Mouse (Mus musculus): ENCODE measurements around the gene Angel1. TPM values are rescaled to one million over a fixed set of nuclear protein-coding genes. Genes with fewer than 3 reads are reported as not detected.

The Angel1 gene
- polyA plus RNA-seq, 1 experiment from 2014 or later, result 10.6 TPM

GRCm38 (mm10) chr12:86702690-86703089 is 23.6 kb downstream of the Angel1 start:
- H3K9me3 ChIP-seq (replicated peaks), result no peaks in the 10 kb centered on the region; the same call in 1 of the 2 replicates
- no peak overlapping the region for H3K27ac ChIP-seq (ENCODE audit: poor library complexity, severe bottlenecking)
- H3K27me3 ChIP-seq (replicated peaks), result no peaks in the 10 kb centered on the region
- WGBS, result 86% methylated on average over 3 of the region's 3 CpGs
- no peak overlapping the region for H3K4me2 ChIP-seq
- no peak overlapping the region for H3K4me3 ChIP-seq
- H3K9ac ChIP-seq, result no peak overlapping the region
- ATAC-seq (ENCODE audit: insufficient number of reproducible peaks, low FRiP score), result no peak
- H3K36me3 ChIP-seq, result peaks cover 22% of the 10 kb centered on the region
- peaks cover 23% of the 10 kb centered on the region for H3K4me1 ChIP-seq (replicated peaks)

- Histone ChIP-seq H3K36me3 (peaks cover 28% of the 10 kb centered on the region), H3K4me2 (no peak overlapping the region), H3K9ac (no peak overlapping the region), H3K9me3 (replicated peaks) (peaks cover 4% of the 10 kb centered on the region; the same call in 1 of the 2 replicates), H3K27ac (ENCODE audit: poor library complexity, severe bottlenecking) (no peak overlapping the region), H3K27me3 (replicated peaks) (no peaks in the 10 kb centered on the region), H3K4me1 (replicated peaks) (peaks cover 23% of the 10 kb centered on the region), H3K4me3 (no peak overlapping the region)
- ATAC-seq (ENCODE audit: insufficient number of reproducible peaks, low FRiP score), result no peak
- 89% methylated on average over 4 of the region's 4 CpGs for WGBS
Observed at GRCm38 (mm10) chr12:86701491-86701890, 24.8 kb downstream of the Angel1 start.

- peaks cover 28% of the 10 kb centered on the region for H3K36me3 ChIP-seq
- H3K4me2 ChIP-seq, result no peak overlapping the region
- H3K27ac ChIP-seq (ENCODE audit: poor library complexity, severe bottlenecking), result no peak overlapping the region
- no peak overlapping the region for H3K4me3 ChIP-seq
- no peak overlapping the region for H3K9ac ChIP-seq
- 84% methylated on average over 4 of the region's 4 CpGs for WGBS
- H3K27me3 ChIP-seq (replicated peaks), result no peaks in the 10 kb centered on the region
- no peak for ATAC-seq (ENCODE audit: insufficient number of reproducible peaks, low FRiP score)
- H3K9me3 ChIP-seq (replicated peaks), result peaks cover 4% of the 10 kb centered on the region; the same call in 1 of the 2 replicates
- H3K4me1 ChIP-seq (replicated peaks), result peaks cover 25% of the 10 kb centered on the region
Observed at GRCm38 (mm10) chr12:86700927-86701310, 25.3 kb downstream of the Angel1 start.

- H3K4me1 ChIP-seq (replicated peaks), result peaks cover 32% of the 10 kb centered on the region
- peak overlapping the region; percentile 21; the same call in 1 of the 2 replicates for H3K9ac ChIP-seq
- H3K36me3 ChIP-seq, result peaks cover 28% of the 10 kb centered on the region
- no peak overlapping the region for H3K4me2 ChIP-seq
- no peaks in the 10 kb centered on the region for H3K27me3 ChIP-seq (replicated peaks)
- ATAC-seq (ENCODE audit: insufficient number of reproducible peaks, low FRiP score), result no peak
- H3K4me3 ChIP-seq, result no peak overlapping the region
- no peak overlapping the region for H3K27ac ChIP-seq (ENCODE audit: poor library complexity, severe bottlenecking)
- H3K9me3 ChIP-seq (replicated peaks), result peaks cover 4% of the 10 kb centered on the region; the same call in 1 of the 2 replicates
- WGBS, result 31% methylated on average over 19 of the region's 19 CpGs
Observed at GRCm38 (mm10) chr12:86699965-86700926, 26.0 kb downstream of the Angel1 start.

- H3K4me1 ChIP-seq (replicated peaks), result peaks cover 47% of the 10 kb centered on the region
- H3K36me3 ChIP-seq, result peaks cover 20% of the 10 kb centered on the region
- no peak for ATAC-seq (ENCODE audit: insufficient number of reproducible peaks, low FRiP score)
- H3K4me3 ChIP-seq, result no peak overlapping the region
- peaks cover 4% of the 10 kb centered on the region; the same call in 1 of the 2 replicates for H3K9me3 ChIP-seq (replicated peaks)
- no peak overlapping the region for H3K4me2 ChIP-seq
- H3K27me3 ChIP-seq (replicated peaks), result no peaks in the 10 kb centered on the region
- H3K27ac ChIP-seq (ENCODE audit: poor library complexity, severe bottlenecking), result no peak overlapping the region
- no peak overlapping the region for H3K9ac ChIP-seq
Observed at GRCm38 (mm10) chr12:86698537-86698936, 27.7 kb downstream of the Angel1 start.

GRCm38 (mm10) chr12:86697996-86698395 is 28.3 kb downstream of the Angel1 start:
- no peak for ATAC-seq (ENCODE audit: insufficient number of reproducible peaks, low FRiP score)
- Histone ChIP-seq H3K36me3 (peaks cover 16% of the 10 kb centered on the region), H3K4me1 (replicated peaks) (peaks cover 52% of the 10 kb centered on the region), H3K4me2 (no peak overlapping the region), H3K27me3 (replicated peaks) (no peaks in the 10 kb centered on the region), H3K27ac (ENCODE audit: poor library complexity, severe bottlenecking) (no peak overlapping the region), H3K9ac (no peak overlapping the region), H3K9me3 (replicated peaks) (peaks cover 4% of the 10 kb centered on the region; the same call in 1 of the 2 replicates), H3K4me3 (no peak overlapping the region)
- WGBS, result 75% methylated on average over 2 of the region's 2 CpGs

- H3K4me2 ChIP-seq, result no peak overlapping the region
- no peak for ATAC-seq (ENCODE audit: insufficient number of reproducible peaks, low FRiP score)
- peaks cover 69% of the 10 kb centered on the region for H3K4me1 ChIP-seq (replicated peaks)
Observed at GRCm38 (mm10) chr12:86694441-86694840, 31.8 kb downstream of the Angel1 start.

GRCm38 (mm10) chr12:86693389-86693788 is 32.9 kb downstream of the Angel1 start:
- no peak overlapping the region for H3K9ac ChIP-seq
- H3K36me3 ChIP-seq, result peaks cover 27% of the 10 kb centered on the region
- H3K4me3 ChIP-seq, result no peak overlapping the region
- peaks cover 62% of the 10 kb centered on the region for H3K4me1 ChIP-seq (replicated peaks)
- peaks cover 4% of the 10 kb centered on the region; the same call in 1 of the 2 replicates for H3K9me3 ChIP-seq (replicated peaks)
- H3K27me3 ChIP-seq (replicated peaks), result no peaks in the 10 kb centered on the region
- no peak overlapping the region for H3K4me2 ChIP-seq
- 0 out of 2 replicates have a peak overlapping the region, but pooled peaks have one; percentile 25 for H3K27ac ChIP-seq (ENCODE audit: poor library complexity, severe bottlenecking)
- no peak for ATAC-seq (ENCODE audit: insufficient number of reproducible peaks, low FRiP score)

More at GRCm38 (mm10) chr12:86694441-86694840, 31.8 kb downstream of the Angel1 start:
- H3K9me3 ChIP-seq (replicated peaks), result peaks cover 4% of the 10 kb centered on the region; the same call in 1 of the 2 replicates
- H3K36me3 ChIP-seq, result peaks cover 18% of the 10 kb centered on the region; the same call in 1 of the 2 replicates
- 71% methylated on average over 1 of the region's 1 CpGs for WGBS
- no peaks in the 10 kb centered on the region for H3K27me3 ChIP-seq (replicated peaks)
- no peak overlapping the region for H3K27ac ChIP-seq (ENCODE audit: poor library complexity, severe bottlenecking)
- H3K4me3 ChIP-seq, result no peak overlapping the region
- H3K9ac ChIP-seq, result no peak overlapping the region

GRCm38 (mm10) chr12:86692471-86693356 is 33.5 kb downstream of the Angel1 start:
- H3K9me3 ChIP-seq (replicated peaks), result peaks cover 4% of the 10 kb centered on the region; the same call in 1 of the 2 replicates
- H3K4me3 ChIP-seq, result no peak overlapping the region
- peaks cover 32% of the 10 kb centered on the region for H3K36me3 ChIP-seq
- peaks cover 66% of the 10 kb centered on the region for H3K4me1 ChIP-seq (replicated peaks)
- H3K27me3 ChIP-seq (replicated peaks), result no peaks in the 10 kb centered on the region
- 45% methylated on average over 5 of the region's 5 CpGs for WGBS
- ATAC-seq (ENCODE audit: insufficient number of reproducible peaks, low FRiP score), result no peak
- peak overlapping the region; percentile 4; the same call in 1 of the 2 replicates for H3K27ac ChIP-seq (ENCODE audit: poor library complexity, severe bottlenecking)
- H3K9ac ChIP-seq, result no peak overlapping the region
- H3K4me2 ChIP-seq, result no peak overlapping the region

GRCm38 (mm10) chr12:86690700-86691485 is 35.4 kb downstream of the Angel1 start:
- H3K9ac ChIP-seq, result no peak overlapping the region
- 69% methylated on average over 12 of the region's 12 CpGs for WGBS
- H3K36me3 ChIP-seq, result peaks cover 39% of the 10 kb centered on the region
- peak overlapping the region; percentile 29; the same call in 1 of the 2 replicates for H3K27ac ChIP-seq (ENCODE audit: poor library complexity, severe bottlenecking)
- no peak for ATAC-seq (ENCODE audit: insufficient number of reproducible peaks, low FRiP score)
- no peak overlapping the region for H3K4me3 ChIP-seq
- H3K4me2 ChIP-seq, result no peak overlapping the region
- no peaks in the 10 kb centered on the region for H3K27me3 ChIP-seq (replicated peaks)
- peaks cover 79% of the 10 kb centered on the region for H3K4me1 ChIP-seq (replicated peaks)
- H3K9me3 ChIP-seq (replicated peaks), result no peaks in the 10 kb centered on the region
